Mouse (Mus musculus): ENCODE measurements around the gene Plcl1.

GRCm38 (mm10) chr1:55659518-55660210, 253.9 kb downstream of the Plcl1 start:
- TF ChIP-seq CTCF (IDR thresholded peaks at IDR 0.05; ENCODE audit: low read depth) = no peak
- no peak for TF ChIP-seq EP300 (IDR thresholded peaks at IDR 0.05; ENCODE audit: low read depth)

All from liver, embryonic 14.5 days (tissue).